Mouse (Mus musculus): ENCODE measurements around the gene Gjd3.
A peak's percentile ranks its signal among the peaks of the same experiment; 100 is the strongest.
"Not testable (repeated sequence)": the region's sequence is repeated elsewhere in the genome, so short reads cannot be mapped to it uniquely, and the experiment has no call there.

Gjd3 gene

DNA sequence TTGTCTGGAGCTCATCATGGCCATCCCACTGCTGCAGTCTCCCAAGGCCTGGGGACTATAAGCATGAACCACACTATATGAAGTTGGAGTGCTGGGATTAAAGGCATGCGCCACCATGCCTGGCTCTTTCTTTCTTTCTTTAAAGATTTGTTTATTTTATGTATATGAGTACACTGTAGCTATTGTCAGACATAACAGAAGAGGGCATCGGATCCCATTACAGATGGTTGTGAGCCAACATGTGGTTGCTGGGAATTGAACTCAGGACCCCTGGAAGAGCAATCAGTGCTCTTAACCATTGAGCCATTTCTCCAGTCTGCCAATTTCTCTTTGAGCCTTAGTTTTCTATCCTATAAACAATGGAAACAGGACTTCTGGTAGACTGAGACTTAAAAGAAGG, 49.0 kb downstream of the Gjd3 start:
- not testable (repeated sequence) for DNase-seq (ENCODE audit: inconsistent ontology term)

DNA sequence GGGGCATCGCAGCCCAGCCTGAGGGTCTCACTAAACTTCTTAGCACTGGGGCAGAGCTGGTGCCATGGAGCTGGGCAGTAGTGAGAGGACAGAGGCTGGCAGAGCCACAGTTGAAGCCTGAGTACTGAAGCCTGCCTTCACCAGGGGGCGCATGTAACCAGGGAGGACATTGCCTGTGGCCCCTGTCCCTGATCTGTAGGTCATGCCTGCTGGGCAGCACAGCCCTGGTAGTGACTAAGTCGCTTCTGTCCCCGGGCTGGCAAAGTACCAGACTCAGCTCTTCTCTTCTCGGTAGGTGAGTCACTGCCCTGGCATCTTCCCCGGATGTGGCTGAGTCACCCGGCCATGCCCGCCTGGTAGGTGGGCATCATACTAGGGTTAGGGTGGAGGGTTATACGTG, 49.7 kb downstream of the Gjd3 start:
- peak; percentile 94 for DNase-seq (ENCODE audit: inconsistent ontology term)

DNA sequence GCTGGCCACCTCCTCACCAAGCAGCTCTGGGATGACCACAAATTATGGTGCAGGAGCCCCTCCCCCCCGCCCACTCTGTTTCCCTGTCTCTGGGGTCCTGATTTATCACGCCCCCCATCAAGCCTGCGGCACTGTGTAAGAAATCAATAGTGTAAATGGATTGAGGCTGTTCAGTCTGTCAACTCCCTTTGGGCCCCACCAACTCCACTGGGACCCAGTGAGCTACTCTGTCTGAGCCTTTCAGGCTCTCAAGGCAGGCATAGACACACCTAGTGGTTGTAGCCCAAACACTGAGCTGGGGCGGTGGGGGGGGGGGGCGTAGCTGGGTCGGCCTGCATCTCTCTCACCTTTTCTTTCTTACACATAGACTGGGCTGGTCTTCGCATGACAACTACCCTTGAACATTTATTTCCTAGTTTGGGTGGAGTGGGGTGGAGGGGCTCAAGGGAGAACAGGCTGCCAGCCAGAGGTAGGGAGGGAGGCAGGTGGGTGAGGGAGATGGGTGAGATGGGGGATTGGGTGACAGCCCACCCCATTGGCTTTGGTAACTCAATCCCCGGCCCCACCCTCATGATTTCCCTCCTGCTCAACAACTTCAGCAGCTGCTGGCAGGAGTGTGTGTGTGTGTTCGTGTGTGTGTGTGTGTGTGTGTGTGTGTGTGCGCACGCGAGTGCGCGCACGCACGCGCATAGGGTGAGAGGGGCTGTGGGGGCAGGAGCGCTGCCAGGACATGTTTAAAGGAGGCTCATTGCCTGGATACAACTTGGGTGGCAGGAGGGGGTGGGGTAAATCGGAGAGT, 50.3 kb downstream of the Gjd3 start:
- no peak for DNase-seq (ENCODE audit: inconsistent ontology term)

Data from Muller cell, postnatal 12 days (primary cell).